Mouse (Mus musculus): ENCODE results near the gene Gmfg. TPM values are rescaled to one million over a fixed set of nuclear protein-coding genes. Genes with fewer than 3 reads are reported as not detected.

Gmfg gene
- polyA plus RNA-seq, 1 experiment from 2014 or later: 7.5 TPM

DNA sequence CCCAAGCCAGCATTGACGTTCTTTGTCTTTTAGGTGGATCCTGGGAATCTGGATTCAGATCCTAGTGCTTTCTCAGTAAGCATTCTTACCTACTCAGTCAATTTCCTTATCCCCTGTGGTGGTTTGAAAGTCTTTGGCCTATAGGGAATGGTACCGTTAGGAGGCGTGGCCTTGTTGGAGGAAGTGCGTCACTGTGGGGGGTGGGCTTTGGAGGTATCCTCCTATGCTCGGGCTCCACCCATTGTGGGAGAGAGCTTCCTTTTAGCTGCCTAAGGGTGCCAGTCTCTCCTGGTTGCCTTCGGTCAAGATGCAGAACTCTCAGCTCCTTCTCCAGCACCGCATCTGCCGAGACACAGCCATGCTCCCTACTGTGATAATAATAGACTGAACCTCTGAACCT, 55.1 kb downstream of the Gmfg start:
- WGBS: 76% methylated on average over 8 of the region's 8 CpGs
- H3K4me1 ChIP-seq: peaks cover 6% of the 10 kb centered on the region; the same call in 1 of the 2 replicates
- H3K9ac ChIP-seq: no peak overlapping the region
- H3K9me3 ChIP-seq: no peaks in the 10 kb centered on the region
- no peaks in the 10 kb centered on the region; the same call in 1 of the 2 replicates for H3K27me3 ChIP-seq
- H3K4me3 ChIP-seq: no peak overlapping the region
- no peaks in the 10 kb centered on the region for H3K36me3 ChIP-seq
- H3K4me2 ChIP-seq (replicated peaks): no peak overlapping the region
- ATAC-seq (ENCODE audit: insufficient number of reproducible peaks, insufficient read depth, low FRiP score, low TSS enrichment): no peak
- H3K27ac ChIP-seq: no peak overlapping the region

DNA sequence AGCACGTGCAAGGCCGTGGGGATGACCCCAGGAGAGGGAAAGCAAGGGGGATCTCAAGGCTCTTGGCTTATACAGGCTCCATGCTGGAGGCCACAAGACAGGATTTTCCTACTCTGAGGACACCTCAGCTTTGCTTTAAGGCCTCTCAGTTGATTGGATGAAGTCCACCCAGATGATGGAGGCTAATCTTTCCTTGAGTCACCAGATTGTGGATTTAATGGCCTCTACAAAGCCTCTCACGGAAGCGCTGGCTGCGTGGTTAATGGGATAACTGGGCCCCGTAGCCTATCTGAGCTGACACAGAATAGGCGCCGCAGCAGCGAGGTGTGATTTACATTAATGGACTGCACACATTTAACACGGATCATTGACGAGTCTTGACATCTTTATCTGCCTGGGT, 58.2 kb downstream of the Gmfg start:
- no peak overlapping the region for H3K27ac ChIP-seq
- 85% methylated on average over 11 of the region's 11 CpGs for WGBS
- no peaks in the 10 kb centered on the region for H3K4me1 ChIP-seq
- H3K4me3 ChIP-seq: no peak overlapping the region
- no peak overlapping the region for H3K4me2 ChIP-seq (replicated peaks)
- no peaks in the 10 kb centered on the region for H3K9me3 ChIP-seq
- H3K9ac ChIP-seq: no peak overlapping the region
- ATAC-seq (ENCODE audit: insufficient number of reproducible peaks, insufficient read depth, low FRiP score, low TSS enrichment): no peak
- no peaks in the 10 kb centered on the region for H3K27me3 ChIP-seq
- H3K36me3 ChIP-seq: no peaks in the 10 kb centered on the region

Other genes with a start within 250 kb of the Gmfg start
- 10.3 and 18.2 TPM in 2 replicates for gene Eid2, start 169.6 kb upstream of the Gmfg start, polyA plus RNA-seq (2016; fragmentation: Nextera tagmentation; extraction: Ambion mirVana)
- 19.2 and 19.5 TPM in 2 replicates for gene Eid2b, start 159.7 kb upstream of the Gmfg start, polyA plus RNA-seq (2016; fragmentation: Nextera tagmentation; extraction: Ambion mirVana)
- not detected in 2 replicates for gene Selenov, start 146.3 kb upstream of the Gmfg start, polyA plus RNA-seq (2016; fragmentation: Nextera tagmentation; extraction: Ambion mirVana)
- 3.5 and 3.7 TPM in 2 replicates for gene Dll3, start 135.2 kb upstream of the Gmfg start, polyA plus RNA-seq (2016; fragmentation: Nextera tagmentation; extraction: Ambion mirVana)
- gene Timm50, start 125.4 kb upstream of the Gmfg start, polyA plus RNA-seq (2016; fragmentation: Nextera tagmentation; extraction: Ambion mirVana): 162 and 170 TPM in 2 replicates
- gene Supt5, start 98.7 kb upstream of the Gmfg start, polyA plus RNA-seq (2016; fragmentation: Nextera tagmentation; extraction: Ambion mirVana): 106 TPM in 2 replicates
- 836 and 855 TPM in 2 replicates for gene Rps16, start 86.8 kb upstream of the Gmfg start, polyA plus RNA-seq (2016; fragmentation: Nextera tagmentation; extraction: Ambion mirVana)
- gene Plekhg2, start 64.8 kb upstream of the Gmfg start, polyA plus RNA-seq (2016; fragmentation: Nextera tagmentation; extraction: Ambion mirVana): 114 and 121 TPM in 2 replicates
- gene Zfp36, start 57.2 kb upstream of the Gmfg start, polyA plus RNA-seq (2016; fragmentation: Nextera tagmentation; extraction: Ambion mirVana): 7.8 and 8.6 TPM in 2 replicates
- gene Med29, start 44.7 kb upstream of the Gmfg start, polyA plus RNA-seq (2016; fragmentation: Nextera tagmentation; extraction: Ambion mirVana): 51.1 and 52.0 TPM in 2 replicates
- 82.2 and 85.5 TPM in 2 replicates for gene Paf1, start 44.5 kb upstream of the Gmfg start, polyA plus RNA-seq (2016; fragmentation: Nextera tagmentation; extraction: Ambion mirVana)
- gene Lrfn1, start 14.5 kb downstream of the Gmfg start, polyA plus RNA-seq (2016; fragmentation: Nextera tagmentation; extraction: Ambion mirVana): 9.9 and 10.7 TPM in 2 replicates
- gene Ifnl2, start 73.0 kb downstream of the Gmfg start, polyA plus RNA-seq (2016; fragmentation: Nextera tagmentation; extraction: Ambion mirVana): not detected in 2 replicates
- gene Ifnl3, start 85.4 kb downstream of the Gmfg start, polyA plus RNA-seq (2016; fragmentation: Nextera tagmentation; extraction: Ambion mirVana): not detected in 2 replicates
- gene Sycn, start 103.4 kb downstream of the Gmfg start, polyA plus RNA-seq (2016; fragmentation: Nextera tagmentation; extraction: Ambion mirVana): not detected in 2 replicates
- gene Nccrp1, start 109.8 kb downstream of the Gmfg start, polyA plus RNA-seq (2016; fragmentation: Nextera tagmentation; extraction: Ambion mirVana): not detected in 2 replicates
- gene Samd4b, start 160.7 kb downstream of the Gmfg start, polyA plus RNA-seq (2016; fragmentation: Nextera tagmentation; extraction: Ambion mirVana): 36.6 and 36.8 TPM in 2 replicates
- 43.4 and 44.1 TPM in 2 replicates for gene Pak4, start 160.7 kb downstream of the Gmfg start, polyA plus RNA-seq (2016; fragmentation: Nextera tagmentation; extraction: Ambion mirVana)
- 0.18 TPM in 1 of 2 replicates, not detected in the other for gene Acp7, start 193.9 kb downstream of the Gmfg start, polyA plus RNA-seq (2016; fragmentation: Nextera tagmentation; extraction: Ambion mirVana)